Mouse (Mus musculus) ES-Bruce4 (cell line): ENCODE measurements around the gene Gap43. TPM values are rescaled to one million over a fixed set of nuclear protein-coding genes. Genes with fewer than 3 reads are reported as not detected.
"Not testable (repeated sequence)": the region's sequence is repeated elsewhere in the genome, so short reads cannot be mapped to it uniquely, and the experiment has no call there.

Experiments used
- H3K27ac ChIP-seq: 2 replicates; pipeline ENCODE4 v1.5.1; 2012; ENCODE audit warnings: low read length, inconsistent platforms; ENCODE audit not compliant: insufficient read depth
- H3K27me3 ChIP-seq: 2 replicates; pipeline ENCODE4 v1.6.1; 2012; ENCODE audit warnings: mild to moderate bottlenecking, low read length, inconsistent platforms; ENCODE audit not compliant: control insufficient read depth, poor library complexity, insufficient read depth, severe bottlenecking
- H3K36me3 ChIP-seq: 2 replicates; pipeline ENCODE4 v1.6.1; 2012; ENCODE audit warnings: inconsistent platforms, mild to moderate bottlenecking, low read length, moderate library complexity; ENCODE audit not compliant: control insufficient read depth, poor library complexity, insufficient read depth, severe bottlenecking
- H3K4me1 ChIP-seq: one replicate; pipeline ENCODE4 v1.8.1; 2011; ENCODE audit warnings: low read length; ENCODE audit not compliant: control insufficient read depth, insufficient read depth
- H3K4me3 ChIP-seq: 2 replicates; pipeline ENCODE4 v1.5.1; 2011; ENCODE audit warnings: low read depth, mild to moderate bottlenecking, low read length
- H3K9ac ChIP-seq: 2 replicates; pipeline ENCODE4 v1.6.1; 2012; ENCODE audit warnings: low read depth, mild to moderate bottlenecking, inconsistent platforms; ENCODE audit not compliant: poor library complexity, severe bottlenecking
- H3K9me3 ChIP-seq: replicated peaks from 2 replicates; pipeline ENCODE4 v1.6.1; 2012; ENCODE audit warnings: mild to moderate bottlenecking, low read length, inconsistent platforms; ENCODE audit not compliant: control insufficient read depth, poor library complexity, insufficient read depth, severe bottlenecking
- CTCF ChIP-seq: IDR thresholded peaks from one replicate; pipeline ENCODE4 v1.8.1; 2011; ENCODE audit warnings: low read depth, low read length
- EP300 ChIP-seq: IDR thresholded peaks from 2 replicates; pipeline ENCODE4 v1.6.1; 2011; ENCODE audit warnings: low read depth, low read length; ENCODE audit not compliant: insufficient read depth
- POLR2A ChIP-seq: IDR thresholded peaks from one replicate; pipeline ENCODE4 v1.8.1; 2011; ENCODE audit warnings: low read length; ENCODE audit not compliant: insufficient read depth
- polyA plus RNA-seq: library from polyadenylated mRNA; stranded (reverse); fragments of >200 nt; gene quantifications from 2 replicates; pipeline ENCODE4 v1.2.4, GENCODE M21; 2011; ENCODE audit warnings: low read depth; ENCODE audit not compliant: missing spikeins, insufficient read depth, insufficient read length

The Gap43 gene
- polyA plus RNA-seq, 1 experiment = 9.9 TPM

- no peak overlapping the region for H3K9ac ChIP-seq
- no peaks in the 10 kb centered on the region for H3K4me1 ChIP-seq
- no peaks in the 10 kb centered on the region for H3K36me3 ChIP-seq
- TF ChIP-seq EP300 (no peak), POLR2A (no peak), CTCF (no peak)
- H3K9me3 ChIP-seq = no peaks in the 10 kb centered on the region
- no peak overlapping the region for H3K4me3 ChIP-seq
- H3K27ac ChIP-seq = no peak overlapping the region
- no peaks in the 10 kb centered on the region for H3K27me3 ChIP-seq
Observed at GRCm38 (mm10) chr16:42358058-42358457, 17.6 kb upstream of the Gap43 start.

GRCm38 (mm10) chr16:42350076-42350475 is 9.6 kb upstream of the Gap43 start:
- Histone ChIP-seq H3K27ac (no peak overlapping the region), H3K9me3 (no peaks in the 10 kb centered on the region), H3K36me3 (no peaks in the 10 kb centered on the region), H3K9ac (no peak overlapping the region), H3K27me3 (no peaks in the 10 kb centered on the region), H3K4me1 (no peaks in the 10 kb centered on the region), H3K4me3 (no peak overlapping the region)
- TF ChIP-seq CTCF = no peak
- TF ChIP-seq EP300 = no peak
- TF ChIP-seq POLR2A = no peak

GRCm38 (mm10) chr16:42340865-42341264 is 414 bp upstream of the Gap43 start:
- H3K4me1 ChIP-seq, H3K4me3 ChIP-seq, H3K27ac ChIP-seq: not testable (repeated sequence)

GRCm38 (mm10) chr16:42339512-42339911 is 939 bp downstream of the Gap43 start:
- peak overlapping the region; percentile 31 for H3K4me3 ChIP-seq
- H3K27ac ChIP-seq = no peak overlapping the region
- no peaks in the 10 kb centered on the region for H3K36me3 ChIP-seq
- no peaks in the 10 kb centered on the region for H3K9me3 ChIP-seq
- H3K27me3 ChIP-seq = no peaks in the 10 kb centered on the region
- no peak for TF ChIP-seq EP300
- TF ChIP-seq CTCF = no peak
- no peak for TF ChIP-seq POLR2A
- H3K4me1 ChIP-seq = peaks cover 3% of the 10 kb centered on the region
- H3K9ac ChIP-seq = peak overlapping the region; percentile 48; the same call in 1 of the 2 replicates

More at GRCm38 (mm10) chr16:42340865-42341264, 414 bp upstream of the Gap43 start:
- not testable (repeated sequence) for H3K9me3 ChIP-seq, H3K36me3 ChIP-seq, H3K9ac ChIP-seq, H3K27me3 ChIP-seq

DNA sequence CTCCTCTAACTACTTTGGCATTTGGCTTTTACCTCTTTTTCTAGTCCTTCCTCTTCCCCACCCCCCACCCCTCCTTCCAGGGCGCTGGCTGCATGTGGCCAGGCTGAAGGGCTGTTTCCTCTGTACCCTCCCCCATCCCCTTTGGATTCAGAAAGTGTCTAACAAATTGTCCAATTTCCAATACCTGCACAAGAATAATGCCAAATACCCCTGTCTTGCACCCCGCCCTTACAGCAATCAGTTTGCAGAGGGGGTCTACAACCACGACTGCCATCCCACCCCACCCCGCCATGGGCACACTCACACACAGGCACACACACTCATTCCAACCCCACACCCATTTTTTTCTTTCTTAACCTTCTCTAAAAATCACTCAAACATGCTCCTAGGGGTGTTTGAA is 1.5 kb downstream of the Gap43 start:
- H3K4me3 ChIP-seq = no peak overlapping the region
- no peaks in the 10 kb centered on the region for H3K36me3 ChIP-seq
- H3K9ac ChIP-seq = no peak overlapping the region
- no peaks in the 10 kb centered on the region for H3K27me3 ChIP-seq
- H3K27ac ChIP-seq = no peak overlapping the region
- TF ChIP-seq EP300 (no peak), POLR2A (no peak), CTCF (no peak)
- peaks cover 3% of the 10 kb centered on the region for H3K4me1 ChIP-seq
- H3K9me3 ChIP-seq = no peaks in the 10 kb centered on the region

GRCm38 (mm10) chr16:42338342-42338741 is 2.1 kb downstream of the Gap43 start:
- Histone ChIP-seq H3K9me3 (no peaks in the 10 kb centered on the region), H3K27me3 (no peaks in the 10 kb centered on the region), H3K4me3 (no peak overlapping the region), H3K9ac (no peak overlapping the region), H3K27ac (no peak overlapping the region), H3K4me1 (peaks cover 3% of the 10 kb centered on the region), H3K36me3 (no peaks in the 10 kb centered on the region)
- TF ChIP-seq POLR2A = no peak
- TF ChIP-seq CTCF = no peak
- TF ChIP-seq EP300 = no peak
